Mouse (Mus musculus): ENCODE measurements around the gene Panx3. TPM values are rescaled to one million over a fixed set of nuclear protein-coding genes. Genes with fewer than 3 reads are reported as not detected.

The Panx3 gene
- polyA plus RNA-seq, 1 experiment from 2014 or later, result not detected

DNA sequence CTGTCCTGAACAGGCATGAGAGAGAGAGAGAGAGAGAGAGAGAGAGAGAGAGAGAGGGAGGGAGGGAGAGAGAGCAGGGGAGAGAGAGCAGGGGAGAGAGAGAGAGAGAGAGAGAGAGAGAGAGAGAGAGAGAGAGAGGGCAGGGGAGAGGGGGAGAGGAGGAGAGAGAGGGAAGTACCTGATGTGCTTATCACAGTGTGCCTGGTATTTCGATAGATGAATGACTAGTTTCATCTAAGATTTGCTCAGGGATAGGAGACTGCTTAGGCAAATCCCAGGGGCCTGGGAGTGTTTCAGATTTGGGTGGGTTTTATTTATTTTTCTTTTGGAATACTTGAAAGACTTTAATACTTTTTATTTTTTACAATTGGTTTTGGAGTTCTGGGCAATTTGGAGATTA lies 5.8 kb downstream of the Panx3 start:
- in situ Hi-C loops (cut with MboI; ENCODE audit: low pct_unique_long_range_greater_than_20kb), result no loop called here
- CTCF ChIA-PET, result no interaction called here
- no peak for ATAC-seq
- H3K27me3 ChIP-seq, result no peaks in the 10 kb centered on the region
- TF ChIP-seq CTCF (IDR thresholded peaks at IDR 0.05), result no peak
- POLR2A ChIA-PET, result no interaction called here
- no peak for DNase-seq (ENCODE audit: low read depth, low spot score)

DNA sequence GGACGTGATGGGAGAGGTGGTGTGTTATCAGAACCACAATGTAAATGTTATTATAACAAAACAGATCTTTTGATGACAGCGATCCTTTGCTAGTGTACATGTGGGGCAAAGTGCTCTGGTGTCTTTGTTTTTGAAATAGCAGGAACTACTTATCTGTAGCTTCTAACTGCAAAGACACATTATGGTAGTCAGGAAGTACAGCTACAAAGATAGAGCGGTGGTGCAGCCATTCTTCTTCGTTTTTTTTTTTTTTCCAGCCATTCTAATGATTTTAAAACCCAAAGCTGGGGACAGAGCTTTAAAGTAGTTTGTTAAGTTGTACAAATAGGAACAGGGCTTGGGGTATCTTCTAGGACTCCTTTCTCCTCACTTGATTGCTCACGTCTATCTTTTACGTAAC lies 9.6 kb downstream of the Panx3 start:
- in situ Hi-C loops (cut with MboI; ENCODE audit: low pct_unique_long_range_greater_than_20kb), result no loop called here
- POLR2A ChIA-PET, result no interaction called here
- no peaks in the 10 kb centered on the region for H3K27me3 ChIP-seq
- CTCF ChIA-PET, result interaction anchor here (1.0 kb wide), 1 partner anchor 23 kb away, joined by 3 read pairs; no protein-coding TSS in a partner anchor
- DNase-seq (ENCODE audit: low read depth, low spot score) (no peak), ATAC-seq (no peak)
- no peak for TF ChIP-seq CTCF (IDR thresholded peaks at IDR 0.05)

DNA sequence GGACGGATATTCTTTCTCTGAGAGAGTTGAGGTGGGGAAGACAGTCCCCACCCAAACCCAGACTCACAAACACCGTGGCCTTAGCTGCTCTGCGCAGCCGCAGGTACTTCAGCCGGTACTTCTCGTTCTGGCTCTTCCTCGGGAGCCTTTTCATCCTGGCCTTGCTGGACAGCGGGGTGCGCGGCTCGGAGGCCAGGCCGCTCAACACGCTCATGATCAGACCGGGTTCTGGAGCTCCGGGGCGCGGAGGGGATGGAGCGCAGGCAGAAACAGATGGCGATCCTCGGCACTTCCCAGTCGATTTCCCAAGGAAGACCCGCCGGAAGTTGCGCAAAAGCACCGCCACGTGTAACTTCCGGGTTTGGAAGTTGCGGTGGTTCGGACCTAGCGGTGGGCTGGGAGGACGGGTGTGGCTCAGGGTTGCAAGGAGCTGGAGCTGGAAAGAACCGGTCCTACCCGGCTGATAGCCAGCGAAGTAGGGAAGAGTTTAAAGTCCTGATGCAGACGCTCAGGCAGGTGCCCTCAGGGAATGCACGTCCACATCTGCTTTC lies 12.0 kb downstream of the Panx3 start, which contains the start of gene Tbrg1:
TSS of gene Tbrg1 (minus strand) at position 382 of the 551 bp plus-strand sequence.
- ATAC-seq (peak; percentile 94), DNase-seq (ENCODE audit: low read depth, low spot score) (peak; percentile 75)
- ChIA-PET CTCF (interaction anchor here (1.4 kb wide), 1 partner anchor 21 kb away, joined by 3 read pairs; no protein-coding TSS in a partner anchor), POLR2A (interaction anchor here (0.6 to 1.2 kb wide), 2 partner anchors 16 to 240 kb away, joined by 3 read pairs; partner anchors contain the start of gene Olfr145)
- H3K27me3 ChIP-seq, result no peaks in the 10 kb centered on the region
- in situ Hi-C loops (cut with MboI; ENCODE audit: low pct_unique_long_range_greater_than_20kb), result no loop called here
- TF ChIP-seq CTCF (IDR thresholded peaks at IDR 0.05), result no peak

DNA sequence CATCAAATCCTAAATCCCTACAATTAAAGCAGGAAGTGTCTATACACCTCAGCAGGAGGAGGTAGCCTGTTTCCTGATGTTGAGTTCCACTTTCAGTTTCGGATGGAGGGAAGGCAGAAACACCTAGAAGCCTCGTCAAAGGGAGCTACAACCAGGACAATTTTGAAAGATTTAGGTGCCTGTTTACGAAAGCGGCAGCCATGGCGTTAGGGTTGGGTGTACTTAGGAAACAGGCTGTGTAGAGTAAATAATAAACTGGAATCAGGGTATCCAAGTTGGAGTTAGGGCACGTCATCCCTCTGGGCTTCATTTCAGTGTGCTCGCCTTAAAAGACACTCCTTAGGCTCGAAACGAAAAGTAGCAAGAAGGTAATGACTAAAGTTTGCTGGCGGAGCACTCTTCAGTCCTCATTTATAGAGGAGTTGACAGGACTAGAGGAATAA lies 12.6 kb downstream of the Panx3 start:
- peak; percentile 13 for DNase-seq (ENCODE audit: low read depth, low spot score)
- in situ Hi-C loops (cut with MboI; ENCODE audit: low pct_unique_long_range_greater_than_20kb), result no loop called here
- no peaks in the 10 kb centered on the region for H3K27me3 ChIP-seq
- ChIA-PET CTCF (interaction anchor here (1.4 kb wide), 1 partner anchor 20 kb away, joined by 3 read pairs; no protein-coding TSS in a partner anchor), POLR2A (interaction anchor here (0.6 to 1.2 kb wide), 2 partner anchors 15 to 240 kb away, joined by 3 read pairs; partner anchors contain the start of gene Olfr145)
- ATAC-seq, result peak; percentile 42
- TF ChIP-seq CTCF (IDR thresholded peaks at IDR 0.05), result no peak

DNA sequence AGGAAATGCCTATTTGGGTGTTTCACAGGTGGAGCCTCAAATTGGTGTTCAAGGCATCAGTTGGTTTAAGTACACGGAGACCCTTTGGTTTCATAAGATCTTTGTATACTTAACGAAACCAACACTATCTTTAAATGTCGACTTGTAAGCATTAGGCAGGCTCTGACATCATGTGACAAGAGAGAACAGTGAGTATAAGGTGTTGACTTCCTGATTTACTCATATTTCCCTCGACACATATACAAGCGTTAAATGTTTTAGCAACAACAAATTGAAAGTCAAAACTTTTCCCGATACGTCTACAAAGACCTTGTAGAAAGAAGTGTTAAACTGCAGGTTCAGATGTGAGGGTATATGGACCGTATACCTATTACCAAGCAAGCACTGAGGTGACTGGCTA lies 13.1 kb downstream of the Panx3 start:
- DNase-seq (ENCODE audit: low read depth, low spot score) (no peak), ATAC-seq (no peak)
- TF ChIP-seq CTCF (IDR thresholded peaks at IDR 0.05), result no peak
- POLR2A ChIA-PET, result interaction anchor here (0.6 kb wide), 1 partner anchor 17 kb away, joined by 3 read pairs; no protein-coding TSS in a partner anchor
- CTCF ChIA-PET, result interaction anchor here (1.4 kb wide), 1 partner anchor 20 kb away, joined by 3 read pairs; no protein-coding TSS in a partner anchor
- H3K27me3 ChIP-seq, result no peaks in the 10 kb centered on the region
- in situ Hi-C loops (cut with MboI; ENCODE audit: low pct_unique_long_range_greater_than_20kb), result no loop called here

DNA sequence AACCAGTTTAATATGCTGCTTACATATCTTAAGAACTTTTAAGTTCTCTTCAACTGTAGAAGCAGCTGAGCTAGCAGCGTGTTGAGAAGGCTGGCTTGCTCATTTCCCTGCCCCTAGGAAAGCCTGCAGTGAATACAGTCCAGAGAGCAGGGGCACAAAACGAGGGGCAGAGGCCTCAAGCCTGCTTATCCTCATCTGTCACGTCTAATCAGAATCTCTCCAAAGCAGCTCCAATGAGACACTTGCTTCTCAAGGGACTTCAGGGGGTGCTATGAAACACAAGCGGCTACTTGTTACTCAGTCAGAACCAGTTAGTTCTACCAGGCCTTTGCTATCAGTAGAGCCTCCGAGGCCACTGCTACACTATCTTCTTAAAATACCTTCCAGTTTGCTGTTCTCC lies 15.2 kb downstream of the Panx3 start:
- no peak for TF ChIP-seq CTCF (IDR thresholded peaks at IDR 0.05)
- DNase-seq (ENCODE audit: low read depth, low spot score) (no peak), ATAC-seq (no peak)
- in situ Hi-C loops (cut with MboI; ENCODE audit: low pct_unique_long_range_greater_than_20kb), result no loop called here
- H3K27me3 ChIP-seq, result no peaks in the 10 kb centered on the region
- ChIA-PET POLR2A (no interaction called here), CTCF (interaction anchor here (1.6 kb wide), 1 partner anchor 14 kb away, joined by 3 read pairs; no protein-coding TSS in a partner anchor)

DNA sequence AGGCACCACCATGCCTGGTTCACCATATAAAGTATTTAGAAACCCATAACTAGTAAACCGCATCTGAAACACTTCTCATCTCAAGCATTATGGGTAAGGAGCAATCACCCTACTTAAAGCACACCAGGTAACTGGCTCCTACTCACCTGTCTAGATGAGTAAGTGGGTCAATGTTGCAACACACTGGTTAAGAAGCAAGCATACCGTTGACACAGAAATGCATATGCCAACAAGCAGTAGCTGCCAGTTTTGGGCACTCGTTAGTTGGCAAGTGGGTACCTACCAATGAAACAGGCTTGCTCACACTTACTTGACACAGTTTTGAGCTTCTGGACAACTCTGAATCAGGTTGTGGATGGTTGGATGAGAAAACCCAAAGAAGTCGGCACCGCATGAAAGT lies 18.4 kb downstream of the Panx3 start:
- DNase-seq (ENCODE audit: low read depth, low spot score) (no peak), ATAC-seq (no peak)
- ChIA-PET CTCF (interaction anchor here (0.8 to 1.6 kb wide), 3 partner anchors 8 to 18 kb away, joined by 3 to 4 read pairs (median 3); no protein-coding TSS in a partner anchor), POLR2A (no interaction called here)
- no peak for TF ChIP-seq CTCF (IDR thresholded peaks at IDR 0.05)
- H3K27me3 ChIP-seq, result no peaks in the 10 kb centered on the region
- in situ Hi-C loops (cut with MboI; ENCODE audit: low pct_unique_long_range_greater_than_20kb), result no loop called here

DNA sequence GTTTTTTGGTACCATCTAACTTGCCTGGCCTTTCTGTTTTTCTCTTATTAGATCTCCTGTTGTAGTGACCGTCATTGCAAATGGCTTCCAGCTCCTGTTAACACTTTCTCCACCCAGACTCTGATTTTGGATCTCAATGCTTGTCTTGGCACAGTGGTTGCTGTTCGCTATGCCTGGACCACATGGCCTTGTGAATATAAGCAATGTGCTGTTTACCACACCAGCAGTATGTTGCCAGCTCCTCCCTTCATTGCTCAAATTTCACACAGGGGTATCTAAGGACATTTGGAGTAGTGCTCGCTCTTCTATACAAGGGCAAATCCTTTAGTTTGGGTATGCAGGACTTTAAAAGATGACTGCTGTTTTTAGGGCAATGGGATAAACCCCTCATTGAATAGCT lies 22.8 kb downstream of the Panx3 start:
- ChIA-PET POLR2A (no interaction called here), CTCF (no interaction called here)
- DNase-seq (ENCODE audit: low read depth, low spot score) (no peak), ATAC-seq (no peak)
- in situ Hi-C loops (cut with MboI; ENCODE audit: low pct_unique_long_range_greater_than_20kb), result no loop called here
- no peak for TF ChIP-seq CTCF (IDR thresholded peaks at IDR 0.05)
- H3K27me3 ChIP-seq, result no peaks in the 10 kb centered on the region

DNA sequence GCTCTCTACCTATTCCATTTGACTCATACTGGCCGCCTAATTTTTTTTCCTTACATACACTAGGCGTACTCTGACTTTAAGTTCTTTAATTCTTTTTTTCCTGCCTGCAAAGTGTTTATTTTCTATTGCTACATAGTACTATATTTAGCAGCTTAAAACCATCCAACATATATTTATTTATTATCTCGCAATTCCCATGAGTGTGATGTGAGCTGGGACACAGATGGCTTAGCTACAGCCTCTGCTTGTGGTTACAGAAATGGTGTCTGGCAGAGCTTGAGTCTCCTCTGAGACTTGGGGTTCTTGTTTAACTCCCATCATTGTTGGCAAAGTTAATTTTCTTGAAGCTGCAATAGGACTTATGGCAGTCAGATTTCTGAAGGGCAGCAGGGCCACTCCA lies 30.3 kb downstream of the Panx3 start:
- CTCF ChIA-PET, result no interaction called here
- no peak for TF ChIP-seq CTCF (IDR thresholded peaks at IDR 0.05)
- ATAC-seq, result no peak
- POLR2A ChIA-PET, result no interaction called here
- no peak for DNase-seq (ENCODE audit: low read depth, low spot score)
- no peaks in the 10 kb centered on the region for H3K27me3 ChIP-seq
- in situ Hi-C loops (cut with MboI; ENCODE audit: low pct_unique_long_range_greater_than_20kb), result no loop called here

DNA sequence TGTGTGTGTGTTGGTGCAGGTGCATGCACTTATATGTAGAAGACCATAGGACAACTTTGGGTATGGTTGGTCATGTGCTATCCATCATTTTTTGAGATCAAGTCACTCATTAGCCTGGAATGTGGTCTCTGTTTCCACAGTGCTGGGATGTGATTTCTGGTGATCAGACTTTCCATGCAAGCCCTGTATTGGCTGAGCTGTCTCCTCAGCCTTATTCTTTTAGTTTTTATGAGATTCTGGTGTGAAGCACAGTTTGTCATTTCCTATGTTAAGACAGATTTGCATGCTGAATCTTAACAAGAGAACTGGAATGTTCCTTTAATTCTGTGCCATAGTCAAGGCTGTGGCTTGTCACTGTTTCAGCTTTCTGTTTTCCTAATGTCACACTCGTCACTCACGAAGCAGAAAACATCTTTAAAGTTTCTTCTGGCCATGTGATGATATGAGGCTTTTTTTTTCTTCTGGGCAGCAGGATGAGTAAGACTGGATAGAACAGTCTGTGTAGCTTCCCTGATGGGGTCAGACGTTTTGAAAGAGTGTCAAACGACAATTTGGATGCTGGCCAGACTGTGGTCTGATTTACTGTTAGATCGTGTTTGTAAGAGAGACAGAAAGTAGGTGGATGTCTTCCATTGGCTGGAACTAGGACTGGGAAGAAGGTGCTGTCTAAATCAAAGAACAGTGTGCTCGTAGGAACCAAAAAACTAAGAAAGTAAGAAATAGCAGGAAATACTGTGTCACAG lies 32.1 kb downstream of the Panx3 start:
- TF ChIP-seq CTCF (IDR thresholded peaks at IDR 0.05), result no peak
- no peaks in the 10 kb centered on the region for H3K27me3 ChIP-seq
- ChIA-PET POLR2A (interaction anchor here (0.7 kb wide), 1 partner anchor 199 kb away, joined by 3 read pairs; no protein-coding TSS in a partner anchor), CTCF (interaction anchor here (1.0 to 1.2 kb wide), 5 partner anchors 8 to 231 kb away, joined by 3 to 7 read pairs (median 3); no protein-coding TSS in a partner anchor)
- DNase-seq (ENCODE audit: low read depth, low spot score) (peak; percentile 69), ATAC-seq (peak; percentile 85)
- in situ Hi-C loops (cut with MboI; ENCODE audit: low pct_unique_long_range_greater_than_20kb), result no loop called here

DNA sequence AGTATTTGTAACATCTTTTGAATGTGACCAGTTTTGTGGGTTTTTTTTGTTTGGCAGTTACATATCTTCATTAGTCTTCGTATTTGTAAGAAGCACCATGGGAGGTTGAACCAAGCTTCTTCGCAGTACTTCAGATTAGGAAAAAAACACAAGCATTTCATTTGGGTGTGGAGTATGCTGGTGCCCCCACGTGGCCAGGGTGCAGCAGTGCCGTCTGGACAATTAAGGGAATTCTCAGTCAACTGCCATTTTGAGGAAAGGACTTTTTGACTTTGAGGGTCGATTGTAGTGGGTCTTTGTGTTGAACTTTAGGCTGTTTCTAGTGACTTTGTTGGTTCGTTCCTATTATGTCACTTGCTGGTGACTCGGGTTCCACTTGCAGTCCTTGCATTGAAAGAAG lies 32.7 kb downstream of the Panx3 start:
- in situ Hi-C loops (cut with MboI; ENCODE audit: low pct_unique_long_range_greater_than_20kb), result no loop called here
- ChIA-PET CTCF (interaction anchor here (0.6 to 1.2 kb wide), 9 partner anchors 11 to 231 kb away, joined by 3 to 7 read pairs (median 3); partner anchors contain the start of gene Tbrg1), POLR2A (interaction anchor here (0.7 kb wide), 1 partner anchor 199 kb away, joined by 3 read pairs; no protein-coding TSS in a partner anchor)
- TF ChIP-seq CTCF (IDR thresholded peaks at IDR 0.05), result peak; percentile 93
- ATAC-seq (peak; percentile 63), DNase-seq (ENCODE audit: low read depth, low spot score) (no peak)
- H3K27me3 ChIP-seq, result no peaks in the 10 kb centered on the region

Data from Patski (cell line).